Mouse (Mus musculus) adrenal gland, postnatal 25 days (tissue): Measurements from ENCODE around the gene Il16. TPM values are rescaled to one million over a fixed set of nuclear protein-coding genes. Genes with fewer than 3 reads are reported as not detected.
"Not testable (repeated sequence)": the region's sequence is repeated elsewhere in the genome, so short reads cannot be mapped to it uniquely, and the experiment has no call there.

Experiments
- DNase-seq: peaks from one replicate; pipeline ENCODE4 v3.0.0; 2021; ENCODE audit warnings: mixed read lengths
- total RNA-seq: library from RNA; stranded (reverse); gene quantifications from 2 replicates; pipeline ENCODE4 v1.2.3, GENCODE M21; 2021

Il16 gene
- total RNA-seq, 1 experiment from 2014 or later = 5.2 TPM

GRCm38 (mm10) chr7:83735108-83735781, 10.3 kb downstream of the Il16 start:
- DNase-seq = no peak

- DNase-seq = no peak
Observed at GRCm38 (mm10) chr7:83734671-83735082, 10.8 kb downstream of the Il16 start.

DNA sequence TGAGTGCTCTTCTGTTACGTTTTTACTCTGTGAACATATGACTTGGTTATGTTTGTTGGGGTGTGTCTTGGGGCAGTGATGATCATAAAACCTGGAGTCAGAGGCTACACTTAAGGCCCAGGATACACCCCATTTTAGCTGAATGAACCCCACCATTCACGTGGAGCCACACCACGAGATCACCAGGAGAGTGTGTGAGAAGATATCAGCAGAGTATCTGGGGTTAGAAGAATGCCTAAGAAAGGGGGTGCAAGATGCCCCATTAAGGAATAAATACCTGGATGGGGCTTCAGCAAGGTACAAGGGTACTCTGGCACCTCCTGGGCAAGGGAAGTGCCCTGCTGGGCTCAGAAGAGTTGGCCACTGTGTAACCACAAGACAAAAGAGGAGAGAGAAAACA, 11.3 kb downstream of the Il16 start:
- DNase-seq = no peak

- DNase-seq = no peak
Observed at GRCm38 (mm10) chr7:83732781-83733180, 12.7 kb downstream of the Il16 start.

DNA sequence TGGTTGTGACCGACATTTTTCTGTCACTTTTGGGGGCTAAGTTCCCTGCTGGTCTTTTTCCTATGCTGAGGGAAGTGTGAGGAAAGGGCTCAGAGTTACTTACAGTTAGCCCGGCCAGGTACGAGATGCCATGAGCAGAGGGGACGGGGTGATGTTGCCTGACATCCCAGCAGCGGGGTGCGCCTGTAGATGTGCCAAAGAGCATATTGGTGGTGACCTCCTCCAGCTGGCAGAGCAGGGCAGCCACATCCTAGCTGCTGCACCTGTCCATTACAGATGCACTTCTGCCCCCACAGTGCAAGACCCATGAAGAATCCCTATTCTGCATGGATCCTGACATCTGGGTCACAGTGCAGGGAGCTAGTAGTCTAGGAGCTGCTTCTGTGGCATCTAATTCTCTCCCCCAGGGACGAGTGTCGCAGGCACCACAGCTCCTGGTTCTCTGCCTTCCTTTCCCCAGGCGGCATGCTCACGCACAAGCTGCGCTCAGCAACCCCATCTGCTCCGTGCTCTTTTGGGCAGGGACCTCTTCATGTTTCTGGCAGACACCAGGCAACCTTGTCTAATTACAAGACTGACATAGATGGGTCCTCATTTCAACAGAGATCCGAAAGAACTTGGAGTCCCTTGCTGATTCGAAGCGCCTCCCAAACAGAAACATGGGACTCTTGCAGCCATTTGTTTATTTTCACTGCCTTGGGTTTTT, 13.4 kb downstream of the Il16 start:
- DNase-seq = no peak

DNA sequence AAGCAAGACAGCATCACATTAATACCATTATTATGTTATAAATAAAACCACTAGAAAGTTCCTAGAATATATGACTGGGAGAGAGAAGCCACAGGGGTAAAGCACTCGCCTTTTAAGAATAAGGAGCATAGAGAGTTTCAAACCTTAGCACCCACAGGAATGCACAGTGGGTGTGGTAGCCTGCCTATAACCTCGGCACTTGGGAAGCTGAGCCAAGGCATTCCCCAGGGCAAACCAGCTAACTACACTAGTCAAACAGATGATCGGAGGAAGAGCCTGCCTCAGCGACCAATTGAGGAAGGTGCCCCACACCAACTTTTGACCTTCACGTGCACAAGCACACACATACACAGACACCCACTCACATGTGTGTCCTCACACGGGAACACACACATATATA, 14.2 kb downstream of the Il16 start:
- DNase-seq = no peak

DNA sequence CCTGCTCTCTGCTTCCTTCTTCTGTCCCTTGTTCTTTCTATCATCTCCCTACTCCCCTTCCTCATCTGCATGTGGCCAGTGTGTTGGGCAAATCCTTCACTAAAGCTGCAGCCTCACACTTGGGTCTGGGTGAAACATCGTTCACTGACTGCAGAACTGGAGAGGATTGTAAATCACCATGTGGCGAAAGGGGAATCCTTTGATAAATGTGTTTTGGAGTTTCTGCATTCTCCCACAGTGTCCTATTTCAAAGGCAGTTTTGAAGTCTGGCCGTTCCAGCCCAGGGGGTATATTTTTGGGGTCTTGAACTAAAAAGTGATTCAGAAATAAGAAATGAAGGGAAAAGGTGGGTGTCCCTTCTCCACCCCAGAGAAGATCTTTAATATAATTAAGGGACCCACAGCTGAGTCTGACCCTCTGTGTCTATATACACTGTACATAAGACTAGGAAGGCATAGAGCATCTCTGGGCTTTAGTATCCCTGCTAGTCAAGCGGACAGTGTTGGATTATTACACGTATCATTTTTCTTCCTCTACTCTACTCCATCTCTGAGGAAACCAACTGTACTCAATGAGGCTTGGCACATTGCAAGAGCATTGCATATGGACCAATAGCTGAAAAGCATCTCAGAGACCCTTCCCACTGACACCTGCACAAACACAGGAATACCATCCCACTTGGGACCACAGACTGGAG, 18.4 kb downstream of the Il16 start:
- DNase-seq = no peak

- DNase-seq = no peak
Observed at GRCm38 (mm10) chr7:83725801-83726200, 19.7 kb downstream of the Il16 start.

GRCm38 (mm10) chr7:83724541-83724940, 21.0 kb downstream of the Il16 start:
- no peak for DNase-seq

- DNase-seq = no peak
Observed at GRCm38 (mm10) chr7:83723954-83724353, 21.6 kb downstream of the Il16 start.

GRCm38 (mm10) chr7:83723221-83723620, 22.3 kb downstream of the Il16 start:
- no peak for DNase-seq

- DNase-seq = no peak
Observed at GRCm38 (mm10) chr7:83722485-83722884, 23.0 kb downstream of the Il16 start.

DNA sequence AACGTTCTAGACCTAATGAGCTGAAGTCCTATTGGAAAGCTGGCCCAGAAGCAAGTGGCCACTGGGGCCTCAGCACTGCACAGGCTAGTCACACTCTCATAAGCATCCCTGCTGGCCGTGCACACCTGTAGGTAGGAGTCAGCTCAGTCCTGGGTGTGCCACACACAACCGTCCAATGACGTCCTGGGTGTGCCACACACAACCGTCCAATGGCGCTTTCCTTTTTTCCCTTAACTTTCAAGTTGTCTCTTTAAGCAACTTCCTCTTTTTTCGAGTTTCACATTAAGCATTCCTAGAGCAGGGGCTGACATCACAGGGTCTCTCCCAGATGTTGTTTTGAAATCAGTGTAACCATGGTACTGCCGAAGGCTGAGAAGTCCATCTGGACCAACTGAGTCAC, 25.3 kb downstream of the Il16 start:
- no peak for DNase-seq

- DNase-seq = no peak
Observed at GRCm38 (mm10) chr7:83717021-83717725, 28.4 kb downstream of the Il16 start.

GRCm38 (mm10) chr7:83713639-83714038, 31.9 kb downstream of the Il16 start:
- no peak for DNase-seq

GRCm38 (mm10) chr7:83711676-83712259, 33.8 kb downstream of the Il16 start:
- DNase-seq = not testable (repeated sequence)

DNA sequence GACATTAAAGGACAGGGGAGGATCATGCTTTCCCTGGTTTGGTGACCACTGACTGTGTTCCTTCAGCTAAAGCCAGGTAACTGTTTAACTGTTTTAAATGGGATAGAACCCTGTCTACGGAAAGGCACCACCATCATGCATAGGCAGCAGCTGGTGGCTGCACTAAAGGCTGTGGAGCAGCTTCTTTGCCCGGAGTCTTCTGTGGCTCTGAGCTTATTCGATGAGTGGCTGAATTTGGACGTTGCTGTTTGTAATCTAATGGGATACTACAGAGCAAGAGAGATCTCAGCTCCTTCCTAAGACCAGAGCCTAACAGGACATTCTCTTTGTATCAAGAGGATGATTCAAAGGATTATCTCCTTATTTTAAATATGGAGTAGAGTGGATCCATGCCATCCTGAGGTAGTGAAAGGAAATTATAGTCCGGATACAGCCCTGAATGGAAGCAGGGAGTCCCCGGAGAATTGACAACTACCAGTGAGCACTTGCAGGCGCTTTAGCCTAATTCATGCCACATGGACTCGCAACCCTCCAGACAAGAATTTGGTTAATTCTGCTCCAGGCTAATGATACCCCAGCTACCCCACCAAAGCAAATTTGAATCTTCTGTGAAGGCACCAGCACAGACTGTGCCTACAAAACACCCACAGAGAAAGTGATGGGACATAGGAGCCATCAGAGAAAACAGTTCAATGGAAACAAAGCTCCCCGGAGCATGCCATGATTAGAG, 42.3 kb downstream of the Il16 start:
- no peak for DNase-seq

DNA sequence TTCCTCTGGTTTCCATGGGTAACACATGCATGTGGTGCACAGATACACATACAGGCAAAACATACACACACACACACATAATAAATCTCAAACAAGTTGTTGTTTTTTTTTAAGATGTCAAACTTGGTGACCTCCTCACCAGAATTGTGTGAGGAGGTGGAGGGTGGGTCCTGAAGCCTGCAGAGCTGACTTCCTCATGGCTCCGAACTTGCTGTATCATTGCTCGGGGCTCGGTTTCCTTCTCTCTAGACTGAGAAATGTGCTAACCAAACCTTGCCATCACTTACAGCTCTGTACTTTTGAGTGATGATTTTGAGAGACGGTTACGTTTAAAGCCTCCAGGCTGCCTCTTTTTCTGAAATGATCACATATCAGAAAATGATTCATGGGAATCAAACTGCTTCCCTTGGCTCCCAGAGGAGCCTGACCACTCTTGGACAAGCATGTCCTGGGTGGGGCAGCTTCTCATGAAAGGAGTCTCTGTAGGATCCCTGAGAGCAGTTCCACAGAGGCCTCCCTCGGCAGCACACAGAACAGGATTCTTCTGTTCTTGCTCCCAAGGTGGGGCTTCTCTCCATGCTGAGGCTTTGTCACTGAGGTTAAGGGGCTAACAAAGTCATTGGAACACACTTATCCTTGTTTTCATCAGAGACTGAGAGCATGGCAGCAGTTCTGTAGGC, 46.3 kb downstream of the Il16 start:
- DNase-seq = no peak

GRCm38 (mm10) chr7:83695449-83696212, 49.9 kb downstream of the Il16 start:
- DNase-seq = peak; percentile 29

- no peak for DNase-seq
Observed at GRCm38 (mm10) chr7:83682640-83683274, 62.8 kb downstream of the Il16 start.
